Mouse (Mus musculus) large intestine, adult 2 months (tissue): ENCODE measurements around the gene Hspbp1. TPM values are rescaled to one million over a fixed set of nuclear protein-coding genes. Genes with fewer than 3 reads are reported as not detected.

Source experiments
- polyA plus RNA-seq: library from polyadenylated mRNA; depleted of rRNA; stranded (reverse); fragments of >200 nt; gene quantifications from 2 replicates; pipeline ENCODE4 v1.2.3, GENCODE M21; 2012; rRNA removed

Hspbp1 gene
- polyA plus RNA-seq, 1 experiment: 32.7 TPM

Other genes starting within 250 kb of the Hspbp1 start
- 16.1 and 20.9 TPM in 2 replicates for gene Rdh13, start 239.4 kb downstream of the Hspbp1 start, polyA plus RNA-seq
- 0.81 and 1.7 TPM in 2 replicates for gene Eps8l1, start 224.4 kb downstream of the Hspbp1 start, polyA plus RNA-seq
- gene Ppp1r12c, start 183.4 kb downstream of the Hspbp1 start, polyA plus RNA-seq: 42.8 and 51.7 TPM in 2 replicates
- 0.74 and 1.7 TPM in 2 replicates for gene Tnnt1, start 168.7 kb downstream of the Hspbp1 start, polyA plus RNA-seq
- 1.5 and 1.9 TPM in 2 replicates for gene Tnni3, start 160.8 kb downstream of the Hspbp1 start, polyA plus RNA-seq
- 2.4 and 3.5 TPM in 2 replicates for gene Dnaaf3, start 152.6 kb downstream of the Hspbp1 start, polyA plus RNA-seq
- 4.5 and 5.3 TPM in 2 replicates for gene Syt5, start 137.5 kb downstream of the Hspbp1 start, polyA plus RNA-seq
- gene Ptprh, start 81.0 kb downstream of the Hspbp1 start, polyA plus RNA-seq: 85.7 and 191 TPM in 2 replicates
- 72.9 and 162 TPM in 2 replicates for gene Tmem86b, start 53.6 kb downstream of the Hspbp1 start, polyA plus RNA-seq
- 104 and 150 TPM in 2 replicates for gene Ppp6r1, start 26.0 kb downstream of the Hspbp1 start, polyA plus RNA-seq
- 1.7 and 2.3 TPM in 2 replicates for gene Brsk1, start 5.5 kb upstream of the Hspbp1 start, polyA plus RNA-seq
- 84.0 and 118 TPM in 2 replicates for gene Tmem150b, start 40.2 kb upstream of the Hspbp1 start, polyA plus RNA-seq
- 95.6 and 126 TPM in 2 replicates for gene Kmt5c, start 55.0 kb upstream of the Hspbp1 start, polyA plus RNA-seq
- 45.0 and 50.2 TPM in 2 replicates for gene Cox6b2, start 68.0 kb upstream of the Hspbp1 start, polyA plus RNA-seq
- not detected in 2 replicates for gene Fam71e2, start 86.2 kb upstream of the Hspbp1 start, polyA plus RNA-seq
- gene Il11, start 97.8 kb upstream of the Hspbp1 start, polyA plus RNA-seq: 0.11 and 0.81 TPM in 2 replicates
- gene Tmem190, start 97.9 kb upstream of the Hspbp1 start, polyA plus RNA-seq: not detected in 2 replicates
- 81.4 and 90.8 TPM in 2 replicates for gene Tmem238, start 104.6 kb upstream of the Hspbp1 start, polyA plus RNA-seq
- 510 and 604 TPM in 2 replicates for gene Rpl28, start 107.8 kb upstream of the Hspbp1 start, polyA plus RNA-seq
- gene Ube2s, start 127.5 kb upstream of the Hspbp1 start, polyA plus RNA-seq: 348 and 501 TPM in 2 replicates
- 0.78 and 0.86 TPM in 2 replicates for gene Shisa7, start 159.6 kb upstream of the Hspbp1 start, polyA plus RNA-seq
- gene Isoc2b, start 185.2 kb upstream of the Hspbp1 start, polyA plus RNA-seq: 20.4 and 27.2 TPM in 2 replicates
- gene Isoc2a, start 192.1 kb upstream of the Hspbp1 start, polyA plus RNA-seq: 14.7 and 16.2 TPM in 2 replicates
- gene Gm36210, start 221.4 kb upstream of the Hspbp1 start, polyA plus RNA-seq: not detected in 2 replicates
- gene Zfp628, start 230.1 kb upstream of the Hspbp1 start, polyA plus RNA-seq: 12.7 and 14.6 TPM in 2 replicates
- gene Nat14, start 237.0 kb upstream of the Hspbp1 start, polyA plus RNA-seq: 4.3 and 7.1 TPM in 2 replicates
- 2.9 and 3.6 TPM in 2 replicates for gene Ssc5d, start 240.7 kb upstream of the Hspbp1 start, polyA plus RNA-seq